Mouse (Mus musculus): ENCODE measurements at regions not wholly inside any gene's neighbourhood (a gene's known extent, or its start where the extent isn't known, plus 50 kb on each side); places are given as distances from the start of the nearest gene placed in this dataset.
A peak's percentile ranks its signal among the peaks of the same experiment; 100 is the strongest.
"Not testable (repeated sequence)": the region's sequence is repeated elsewhere in the genome, so short reads cannot be mapped to it uniquely, and the experiment has no call there.

DNA sequence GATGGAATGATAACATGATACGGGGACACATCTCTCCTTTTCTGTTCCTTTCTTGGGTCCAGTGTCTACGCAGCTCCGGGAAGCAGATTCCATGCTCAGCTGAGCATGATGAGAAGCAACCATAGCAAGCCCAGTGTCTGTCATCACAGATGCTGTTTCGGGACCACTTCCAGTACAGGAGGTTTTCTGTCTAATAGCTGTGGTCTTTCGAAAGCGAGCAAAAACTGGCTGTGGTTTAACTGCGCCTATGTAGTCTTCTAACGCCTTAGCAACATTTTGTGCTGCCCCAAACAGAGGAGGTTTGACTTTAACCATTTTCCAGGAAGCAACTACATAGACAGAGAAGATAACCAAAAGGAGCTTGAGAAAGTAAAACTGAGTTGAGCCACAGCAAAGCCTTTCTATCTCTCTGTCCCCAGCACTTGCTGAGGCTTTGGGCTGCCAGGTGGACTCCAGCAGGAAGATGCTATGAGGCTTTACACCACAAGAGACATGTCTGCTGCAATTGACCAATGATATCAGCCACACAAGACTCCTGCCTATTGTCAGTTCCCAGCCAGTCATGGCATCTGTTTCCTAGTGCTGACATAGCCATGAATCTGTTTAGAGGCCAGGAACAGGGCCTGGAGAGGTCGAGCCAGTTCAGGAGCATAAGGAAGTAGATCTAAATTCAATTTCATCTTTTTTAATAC lies 95.1 kb downstream of the Stard3nl start:
- DNase-seq (ENCODE audit: low read depth, low spot score) = not testable (repeated sequence)

DNA sequence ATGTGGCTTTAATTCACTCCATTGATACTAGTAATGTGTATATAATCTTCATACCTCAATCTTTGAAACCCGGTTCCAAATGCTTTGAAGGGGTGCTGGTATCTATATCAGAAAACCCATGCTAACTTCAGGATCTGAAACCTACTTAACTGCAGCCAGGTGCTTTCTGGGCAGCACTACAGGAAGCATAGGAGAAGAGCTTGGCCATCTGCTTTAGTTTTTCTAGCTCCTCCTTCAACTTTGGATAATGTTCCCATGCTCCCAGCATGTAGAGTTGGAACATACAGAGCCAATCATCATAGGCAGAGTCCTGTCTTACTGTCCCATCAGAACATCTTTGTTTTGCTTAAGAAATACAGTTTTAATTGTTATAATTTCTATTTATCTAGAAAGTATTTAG lies 99.3 kb downstream of the Stard3nl start:
- no peak for DNase-seq (ENCODE audit: low read depth, low spot score)

DNA sequence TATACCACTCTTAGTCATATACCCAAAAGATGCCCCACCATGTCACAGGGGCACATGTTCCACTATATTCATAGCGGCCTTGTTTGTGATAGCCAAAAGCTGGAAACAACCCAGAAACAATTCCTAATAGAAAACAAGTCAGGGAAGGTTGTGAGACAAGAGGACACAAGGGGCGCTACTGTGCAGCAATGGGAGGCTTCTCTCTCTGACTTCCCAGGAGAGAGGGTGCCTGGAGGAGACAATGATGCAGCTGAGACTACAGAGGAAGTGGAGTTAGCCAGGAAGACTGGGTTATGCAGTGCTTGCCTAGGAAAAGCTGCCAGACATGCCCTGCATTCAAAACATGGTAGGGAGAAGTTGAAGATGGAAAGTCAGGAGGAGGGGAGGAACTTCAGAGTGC lies 102.6 kb downstream of the Stard3nl start:
- DNase-seq (ENCODE audit: low read depth, low spot score) = no peak

DNA sequence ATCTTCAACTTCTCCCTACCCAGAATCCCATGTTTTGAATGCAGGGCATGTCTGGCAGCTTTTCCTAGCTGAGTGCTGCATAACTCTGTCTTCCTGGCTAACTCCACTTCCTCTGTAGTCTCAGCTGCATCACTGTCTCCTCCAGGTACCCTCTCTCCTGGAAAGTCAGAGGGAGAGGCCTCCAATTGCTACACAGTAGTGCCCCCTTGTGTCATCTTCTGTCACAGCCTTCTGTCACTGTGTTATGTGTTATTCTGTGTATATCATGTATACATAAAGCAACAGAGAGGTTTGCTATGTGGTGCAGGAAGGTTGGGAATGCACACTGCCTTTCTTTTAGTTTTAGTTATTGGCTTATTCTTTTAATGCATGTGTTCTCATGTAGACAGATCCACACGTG lies 112.4 kb downstream of the Stard3nl start:
- no peak for DNase-seq (ENCODE audit: low read depth, low spot score)

DNA sequence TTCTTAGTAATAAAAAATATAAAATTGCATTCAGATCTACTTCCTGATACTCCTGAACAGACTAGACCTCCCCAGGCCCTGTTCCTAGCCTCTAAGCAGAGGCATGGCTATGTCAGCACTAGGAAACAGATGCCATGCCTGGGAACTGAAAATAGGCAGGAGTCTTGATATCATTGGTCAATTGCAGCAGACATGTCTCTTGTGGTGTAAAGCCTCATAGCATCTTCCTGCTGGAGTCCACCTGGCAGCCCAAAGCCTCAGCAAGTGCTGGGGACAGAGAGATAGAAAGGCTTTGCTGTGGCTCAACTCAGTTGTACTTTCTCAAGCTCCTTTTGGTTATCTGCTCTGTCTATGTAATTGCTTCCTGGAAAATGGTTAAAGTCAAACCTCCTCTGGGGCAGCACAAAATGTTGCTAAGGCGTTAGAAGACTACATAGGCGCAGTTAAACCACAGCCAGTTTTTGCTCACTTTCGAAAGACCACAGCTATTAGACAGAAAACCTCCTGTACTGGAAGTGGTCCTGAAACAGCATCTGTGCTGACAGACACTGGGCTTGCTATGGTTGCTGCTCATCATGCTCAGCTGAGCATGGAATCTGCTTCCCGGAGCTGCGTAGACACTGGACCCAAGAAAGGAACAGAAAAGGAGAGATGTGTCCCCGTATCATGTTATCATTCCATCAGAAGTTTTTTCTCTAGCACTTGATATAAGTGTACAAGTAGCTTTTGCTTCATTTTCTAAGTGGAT lies 122.9 kb downstream of the Stard3nl start:
- DNase-seq (ENCODE audit: low read depth, low spot score) = not testable (repeated sequence)

DNA sequence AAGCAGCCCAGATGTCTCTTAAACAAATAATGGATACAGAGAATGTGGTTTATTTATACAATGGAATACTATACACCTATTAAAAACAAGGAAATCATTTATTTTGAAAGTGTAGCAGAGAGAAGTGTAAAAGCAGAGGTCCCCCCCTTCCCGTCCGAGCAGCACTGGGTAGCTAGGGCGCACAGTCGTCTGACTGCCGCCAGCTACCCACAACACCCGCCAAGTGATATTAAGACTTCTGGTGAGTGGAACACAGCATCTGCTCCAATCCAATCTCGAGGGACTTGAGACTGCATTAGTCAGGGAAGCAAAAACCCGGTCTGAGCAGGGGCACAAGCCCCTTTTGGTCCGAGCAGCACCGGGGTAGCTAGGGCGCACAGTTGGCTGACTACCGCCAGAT lies 130.6 kb downstream of the Stard3nl start:
- DNase-seq (ENCODE audit: low read depth, low spot score) = not testable (repeated sequence)

DNA sequence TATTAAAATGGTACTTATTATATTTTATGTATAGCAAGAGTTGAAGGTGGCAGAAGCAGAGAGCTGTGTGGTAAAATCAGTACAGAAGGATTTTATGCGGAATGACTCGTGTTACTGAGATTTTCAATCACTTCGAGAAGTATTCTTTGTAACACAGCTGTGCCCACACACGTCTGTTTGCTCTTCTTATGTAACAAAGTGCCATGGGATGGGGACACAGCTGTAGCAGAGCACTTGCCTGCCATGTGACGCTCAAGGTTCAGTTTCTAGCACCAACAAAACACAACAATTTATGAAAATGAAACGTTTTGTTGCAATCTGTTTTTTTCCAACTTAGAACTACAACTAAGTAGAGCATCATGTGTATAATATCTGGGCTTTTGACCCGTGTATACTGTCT lies 149.0 kb downstream of the Stard3nl start:
- not testable (repeated sequence) for DNase-seq (ENCODE audit: low read depth, low spot score)

DNA sequence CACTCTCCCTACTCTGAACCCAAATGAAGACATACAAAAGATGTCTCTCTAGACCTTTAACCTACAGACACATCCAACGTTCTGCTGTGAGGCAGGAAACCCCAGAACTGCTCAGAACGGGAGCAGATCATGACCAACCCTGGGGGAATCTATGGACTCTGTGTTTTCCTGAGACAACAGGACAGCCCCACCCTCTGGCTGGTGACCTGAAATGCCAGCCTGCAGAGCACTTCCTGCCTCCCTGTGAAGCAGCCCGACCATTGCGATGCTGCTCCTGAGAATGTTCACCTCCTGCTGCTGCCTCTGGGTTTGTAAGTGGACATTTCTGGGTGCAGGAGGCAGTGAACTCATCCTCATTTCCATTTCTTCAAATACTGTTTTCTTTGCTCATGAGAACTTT lies 153.0 kb downstream of the Stard3nl start:
- DNase-seq (ENCODE audit: low read depth, low spot score) = not testable (repeated sequence)

DNA sequence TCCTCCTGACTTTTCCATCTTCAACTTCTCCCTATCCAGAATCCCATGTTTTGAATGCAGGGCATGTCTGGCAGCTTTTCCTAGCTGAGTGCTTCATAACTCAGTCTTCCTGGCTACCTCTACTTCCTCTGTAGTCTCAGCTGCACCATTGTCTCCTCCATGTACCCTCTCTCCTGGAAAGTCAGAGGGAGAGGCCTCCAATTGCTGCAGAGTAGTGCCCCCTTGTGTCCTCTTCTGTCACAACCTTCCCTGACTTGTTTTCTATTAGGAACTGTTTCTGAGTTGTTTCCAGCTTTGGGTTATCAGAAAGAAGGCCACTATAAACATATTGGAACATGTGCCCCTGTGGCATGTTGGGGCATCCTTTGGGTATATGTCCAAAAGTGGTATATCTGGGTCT lies 159.3 kb downstream of the Stard3nl start:
- peak; percentile 3 for DNase-seq (ENCODE audit: low read depth, low spot score)

DNA sequence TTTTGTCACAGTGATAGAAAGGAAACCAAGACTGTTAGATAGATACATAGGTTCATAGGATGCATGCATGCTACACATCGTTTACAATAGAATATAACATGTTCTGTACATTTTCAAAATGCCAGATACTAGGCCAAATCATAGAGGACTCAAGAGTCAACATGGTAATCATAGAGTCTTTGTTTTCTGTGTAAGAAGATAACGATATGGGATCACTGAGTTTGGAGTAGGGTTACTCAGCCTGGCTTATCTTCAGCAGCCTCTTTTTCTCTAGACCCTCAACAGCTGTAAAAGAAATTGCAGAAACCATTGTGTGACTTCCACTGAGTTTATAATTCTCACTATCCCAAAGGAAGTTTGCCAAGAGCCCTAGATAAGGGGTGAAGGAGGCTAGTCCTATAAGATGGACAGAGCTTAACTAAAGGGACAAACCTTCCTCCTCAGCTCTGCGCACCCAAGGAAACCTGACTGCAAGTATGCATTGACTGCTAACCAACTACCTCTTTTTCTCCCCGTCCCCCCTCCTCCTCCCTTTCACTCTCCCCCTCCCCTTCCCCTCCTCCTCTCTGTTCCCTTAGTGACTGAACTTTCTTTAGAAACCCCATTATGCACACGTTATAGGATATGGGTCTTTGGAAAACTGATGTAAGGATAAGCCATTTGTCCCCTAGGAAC lies 160.8 kb downstream of the Stard3nl start:
- no peak for DNase-seq (ENCODE audit: low read depth, low spot score)

DNA sequence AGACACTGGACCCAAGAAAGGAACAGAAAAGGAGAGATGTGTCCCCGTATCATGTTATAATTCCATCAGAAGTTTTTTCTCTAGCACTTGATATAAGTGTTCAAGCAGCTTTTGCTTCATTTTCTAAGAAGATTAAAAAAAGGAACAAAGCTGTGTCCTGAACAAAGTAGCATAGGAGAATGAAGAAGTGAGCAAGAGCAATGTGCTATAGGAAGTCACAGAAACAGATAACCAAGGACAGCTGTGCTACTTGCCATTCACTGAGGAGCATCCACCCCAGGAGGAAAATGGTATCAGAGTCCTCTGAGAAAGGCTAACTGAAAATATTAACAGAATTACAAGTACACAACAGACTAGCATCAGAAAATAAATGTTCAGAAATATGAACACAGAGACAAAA lies 175.6 kb downstream of the Stard3nl start:
- DNase-seq (ENCODE audit: low read depth, low spot score) = not testable (repeated sequence)

DNA sequence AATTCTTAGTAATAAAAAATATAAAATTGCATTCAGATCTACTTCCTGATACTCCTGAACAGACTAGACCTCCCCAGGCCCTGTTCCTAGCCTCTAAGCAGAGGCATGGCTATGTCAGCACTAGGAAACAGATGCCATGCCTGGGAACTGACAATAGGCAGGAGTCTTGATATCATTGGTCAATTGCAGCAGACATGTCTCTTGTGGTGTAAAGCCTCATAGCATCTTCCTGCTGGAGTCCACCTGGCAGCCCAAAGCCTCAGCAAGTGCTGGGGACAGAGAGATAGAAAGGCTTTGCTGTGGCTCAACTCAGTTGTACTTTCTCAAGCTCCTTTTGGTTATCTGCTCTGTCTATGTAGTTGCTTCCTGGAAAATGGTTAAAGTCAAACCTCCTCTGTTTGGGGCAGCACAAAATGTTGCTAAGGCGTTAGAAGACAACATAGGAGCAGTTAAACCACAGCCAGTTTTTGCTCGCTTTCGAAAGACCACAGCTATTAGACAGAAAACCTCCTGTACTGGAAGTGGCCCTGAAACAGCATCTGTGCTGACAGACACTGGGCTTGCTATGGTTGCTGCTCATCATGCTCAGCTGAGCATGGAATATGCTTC lies 176.1 kb downstream of the Stard3nl start:
- not testable (repeated sequence) for DNase-seq (ENCODE audit: low read depth, low spot score)

DNA sequence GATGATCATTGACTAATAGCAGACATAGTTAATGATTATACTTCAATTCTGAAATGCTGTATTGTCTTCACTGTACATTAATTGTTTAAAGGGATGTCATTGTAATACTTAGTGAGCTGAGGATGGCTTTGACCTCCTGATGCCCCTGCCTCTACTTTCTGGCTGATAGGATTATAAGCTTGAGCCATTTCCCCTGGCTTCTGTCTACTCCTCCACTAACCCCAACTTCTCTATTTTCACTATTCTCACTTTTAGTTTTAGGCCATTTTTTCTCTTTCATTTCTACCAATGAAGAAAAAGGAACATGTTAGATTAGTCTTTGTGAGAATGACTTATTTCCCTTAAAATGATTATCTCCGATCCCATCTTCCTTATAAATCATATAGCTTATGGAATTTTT lies 190.9 kb downstream of the Stard3nl start:
- DNase-seq (ENCODE audit: low read depth, low spot score) = no peak

DNA sequence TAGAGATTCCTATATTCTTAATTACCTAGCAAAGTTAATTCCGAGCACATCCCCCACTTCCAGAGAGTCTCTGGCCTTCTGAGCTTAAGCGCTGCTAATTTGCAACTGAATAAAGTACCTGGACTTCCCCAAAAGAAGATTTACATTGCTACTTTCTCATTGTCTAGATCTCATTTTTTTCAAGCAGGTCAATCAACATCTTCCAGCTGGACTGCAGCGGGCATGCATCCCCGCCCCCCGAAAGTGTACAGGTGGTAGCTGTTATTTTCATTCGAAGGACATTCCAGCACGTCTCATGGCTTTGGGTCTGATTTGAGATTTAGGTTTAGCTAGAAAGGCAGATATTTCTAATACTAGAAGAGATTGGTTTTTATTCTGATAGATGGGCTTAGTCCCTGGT lies 193.3 kb downstream of the Stard3nl start:
- DNase-seq (ENCODE audit: low read depth, low spot score) = not testable (repeated sequence)

All from retina, postnatal 7 days (tissue).